Comparison of ENCODE assay signal across 31 mouse cellular contexts in genomic region chr10:79525456-79526325, GRCm38 (mm10). TPM values are rescaled to one million over a fixed set of nuclear protein-coding genes. Genes with fewer than 3 reads are reported as not detected.
A peak's percentile ranks its signal among the peaks of the same experiment; 100 is the strongest.
DNase-seq lines count a peak whose midpoint lies in the region; ATAC-seq and TF ChIP-seq lines count a peak whose summit lies in the region.
"Had no signal": no experiment of that assay in that cellular context is flagged by ENCODE, and none has a peak within 500 bp of the region (broad histone marks: within the 10 kb centered on the region; RNA-seq: fewer than 3 reads in every experiment).

No protein-coding gene starts in this region.

- H3K9ac ChIP-seq in intestine, embryonic 14.5 days (ENCODE audit: low read length), result no peak overlapping the region
- no peak overlapping the region for H3K9ac ChIP-seq in intestine, embryonic 16.5 days (ENCODE audit: low read depth, low read length)
- H3K9ac ChIP-seq: embryonic facial prominence, embryonic 13.5 days; heart, embryonic 15.5 days; hindbrain, embryonic 13.5 days; midbrain, embryonic 15.5 days; neural tube, embryonic 12.5 days had no signal

- no peak overlapping the region for H3K4me3 ChIP-seq in intestine, embryonic 14.5 days (ENCODE audit: low read depth, low read length)
- H3K4me3 ChIP-seq in intestine, embryonic 16.5 days (ENCODE audit: low read length), result no peak overlapping the region
- peak overlapping the region; percentile 44 for H3K4me3 ChIP-seq in testis, adult 2 months (ENCODE audit: control insufficient read depth, low read depth, low read length)
- H3K4me3 ChIP-seq: embryonic facial prominence, embryonic 13.5 days; erythroblast, embryonic 14.5 days; heart, adult 2 months; heart, embryonic 15.5 days; hindbrain, embryonic 13.5 days; midbrain, embryonic 15.5 days; neural tube, embryonic 12.5 days had no signal

- H3K27ac ChIP-seq in intestine, embryonic 14.5 days (ENCODE audit: low read depth), result no peak overlapping the region
- no peak overlapping the region for H3K27ac ChIP-seq in intestine, embryonic 16.5 days (ENCODE audit: low read length)
- H3K27ac ChIP-seq in testis, adult 2 months (ENCODE audit: control insufficient read depth, insufficient read depth, low read depth, low read length), result no peak overlapping the region
- H3K27ac ChIP-seq: embryonic facial prominence, embryonic 13.5 days; heart, adult 2 months; heart, embryonic 15.5 days; hindbrain, embryonic 13.5 days; macrophage; midbrain, embryonic 15.5 days; neural tube, embryonic 12.5 days had no signal

- no peak for TF ChIP-seq CTCF in testis, adult 2 months (IDR thresholded peaks at IDR 0.05; ENCODE audit: control insufficient read depth, insufficient read depth, insufficient replicate concordance, low read depth, low read length)

- peaks cover 22% of the 10 kb centered on the region for H3K36me3 ChIP-seq in intestine, embryonic 14.5 days (ENCODE audit: control insufficient read depth, insufficient read depth, low read length)
- H3K36me3 ChIP-seq in intestine, embryonic 16.5 days (ENCODE audit: control insufficient read depth, insufficient read depth, low read length), result peaks cover 13% of the 10 kb centered on the region
- H3K36me3 ChIP-seq in testis, adult 2 months (ENCODE audit: control insufficient read depth, insufficient read depth, low read length), result no peaks in the 10 kb centered on the region
- H3K36me3 ChIP-seq: midbrain, embryonic 15.5 days had no signal

- TF ChIP-seq POLR2A in testis, adult 2 months (IDR thresholded peaks at IDR 0.05; ENCODE audit: control insufficient read depth, low read depth, low read length), result no peak

- ATAC-seq in intestine, embryonic 14.5 days (replicated peaks; ENCODE audit: low FRiP score, low TSS enrichment, low read depth), result no peak
- ATAC-seq in intestine, embryonic 16.5 days, result no peak
- ATAC-seq: forebrain, embryonic 14.5 days; lung, postnatal 0 days; midbrain, embryonic 15.5 days had no signal

- H3K4me1 ChIP-seq in intestine, embryonic 14.5 days (replicated peaks; ENCODE audit: control insufficient read depth, insufficient read depth, low read length), result no peaks in the 10 kb centered on the region
- peaks cover 7% of the 10 kb centered on the region; the same call in 1 of the 2 replicates for H3K4me1 ChIP-seq in intestine, embryonic 16.5 days (ENCODE audit: control insufficient read depth, insufficient read depth, low read length)
- no peaks in the 10 kb centered on the region for H3K4me1 ChIP-seq in testis, adult 2 months (ENCODE audit: control insufficient read depth, insufficient read depth, low read length)
- H3K4me1 ChIP-seq: embryonic facial prominence, embryonic 13.5 days; heart, embryonic 15.5 days; hindbrain, embryonic 13.5 days; midbrain, embryonic 15.5 days; neural tube, embryonic 12.5 days had no signal

- 84% methylated on average over 8 of the region's 8 CpGs for WGBS in intestine, embryonic 14.5 days
- 91% methylated on average over 8 of the region's 8 CpGs for WGBS in intestine, embryonic 16.5 days

- peak; percentile 53 for DNase-seq in cerebellum, adult 9-10 months
- DNase-seq in cerebellum, postnatal 4 days (ENCODE audit: low spot score in 2 of 2), result no peak
- DNase-seq in intestine, embryonic 14.5 days (ENCODE audit: low spot score), result peak; percentile 43
- DNase-seq in testis, postnatal 14 days (ENCODE audit: low spot score), result no peak
- DNase-seq in testis, postnatal 10 days (ENCODE audit: low spot score), result peak; percentile 29
- no peak for DNase-seq in adrenal gland, adult 2 months
- DNase-seq: adrenal gland, postnatal 36 days; gastrocnemius, postnatal 10 days; heart, postnatal 36 days; kidney, postnatal 36 days; retina, postnatal 1 day; right cerebral cortex, postnatal 4 days; thymus, postnatal 14 days had no signal

- H3K4me2 ChIP-seq in intestine, embryonic 14.5 days (ENCODE audit: low read length), result no peak overlapping the region
- H3K4me2 ChIP-seq in intestine, embryonic 16.5 days (ENCODE audit: low read depth, low read length), result no peak overlapping the region
- H3K4me2 ChIP-seq: embryonic facial prominence, embryonic 13.5 days; heart, embryonic 15.5 days; hindbrain, embryonic 13.5 days; midbrain, embryonic 15.5 days; neural tube, embryonic 12.5 days had no signal

- no peaks in the 10 kb centered on the region for H3K9me3 ChIP-seq in intestine, embryonic 14.5 days (ENCODE audit: control insufficient read depth, low read length)
- H3K9me3 ChIP-seq in intestine, embryonic 16.5 days (ENCODE audit: control insufficient read depth, low read length), result no peaks in the 10 kb centered on the region
- H3K9me3 ChIP-seq: embryonic facial prominence, embryonic 13.5 days; heart, embryonic 15.5 days; hindbrain, embryonic 13.5 days; midbrain, embryonic 15.5 days; neural tube, embryonic 12.5 days had no signal

- no peaks in the 10 kb centered on the region for H3K27me3 ChIP-seq in intestine, embryonic 14.5 days (replicated peaks; ENCODE audit: control insufficient read depth, insufficient read depth, low read length)
- no peaks in the 10 kb centered on the region for H3K27me3 ChIP-seq in intestine, embryonic 16.5 days (replicated peaks; ENCODE audit: control insufficient read depth, insufficient read depth, low read length)
- H3K27me3 ChIP-seq in testis, adult 2 months (ENCODE audit: control insufficient read depth, insufficient read depth, low read length), result no peaks in the 10 kb centered on the region
- H3K27me3 ChIP-seq: embryonic facial prominence, embryonic 13.5 days; heart, embryonic 15.5 days; hindbrain, embryonic 13.5 days; midbrain, embryonic 15.5 days; neural tube, embryonic 12.5 days had no signal

RNA-seq across cellular contexts. Expression of gene Plpp2, which starts 7.9 kb away (rescaled TPM):
- 91.9 and 92.2 TPM in 2 replicates for polyA plus RNA-seq in intestine, embryonic 14.5 days (2014; fragmentation: Nextera tagmentation; extraction: Ambion mirVana)
- 140 and 145 TPM in 2 replicates for polyA plus RNA-seq in intestine, embryonic 16.5 days (2015; fragmentation: Nextera tagmentation; extraction: Ambion mirVana)
- polyA plus RNA-seq in testis, adult 2 months (2012; rRNA removed), result 4.1 and 5.1 TPM in 2 replicates
- 10 to 100 TPM; 30.3 to 34.7 TPM for total RNA-seq in adrenal gland, adult 2 months (2021)
- polyA plus RNA-seq in adrenal gland, adult 2 months (2012; rRNA removed), result 33.5 and 44.3 TPM in 2 replicates

RNA-seq across cellular contexts. Expression of gene Mier2, which starts 29.3 kb away (rescaled TPM):
- 47.9 and 48.0 TPM in 2 replicates for polyA plus RNA-seq in intestine, embryonic 14.5 days (2014; fragmentation: Nextera tagmentation; extraction: Ambion mirVana)
- 36.7 and 38.4 TPM in 2 replicates for polyA plus RNA-seq in intestine, embryonic 16.5 days (2015; fragmentation: Nextera tagmentation; extraction: Ambion mirVana)
- 25.1 and 28.0 TPM in 2 replicates for polyA plus RNA-seq in testis, adult 2 months (2012; rRNA removed)
- total RNA-seq in adrenal gland, adult 2 months (2021), result 10 to 100 TPM; 26.7 to 30.9 TPM
- 150 and 154 TPM in 2 replicates for polyA plus RNA-seq in adrenal gland, adult 2 months (2012; rRNA removed)

RNA-seq across cellular contexts. Expression of gene Vmn2r83, which starts 57.2 kb away (rescaled TPM):
- polyA plus RNA-seq in intestine, embryonic 14.5 days (2014; fragmentation: Nextera tagmentation; extraction: Ambion mirVana), result not detected in 2 replicates
- not detected in 2 replicates for polyA plus RNA-seq in intestine, embryonic 16.5 days (2015; fragmentation: Nextera tagmentation; extraction: Ambion mirVana)
- not detected in 2 replicates for polyA plus RNA-seq in testis, adult 2 months (2012; rRNA removed)
- total RNA-seq in adrenal gland, adult 2 months (2021), result not detected
- polyA plus RNA-seq in adrenal gland, adult 2 months (2012; rRNA removed), result not detected in 2 replicates
- total RNA-seq: adrenal gland, postnatal 36 days; ES-E14; gastrocnemius, postnatal 10 days; heart, adult 2 months; heart, postnatal 36 days; left cerebral cortex, postnatal 14 days had no signal
- polyA plus RNA-seq: embryonic facial prominence, embryonic 13.5 days; erythroblast, embryonic 14.5 days; forebrain, embryonic 14.5 days; heart, adult 2 months; heart, embryonic 15.5 days; hindbrain, embryonic 13.5 days; kidney, embryonic 14.5 days; limb, embryonic 14.5 days; liver, embryonic 16.5 days; lung, postnatal 0 days; macrophage; midbrain, embryonic 15.5 days; neural tube, embryonic 12.5 days; stomach, embryonic 16.5 days had no signal

Comparison
In these comparisons a context has a peak if more than half of its experiments do, and no peak if none do; other contexts are left out.
1. DNase-seq: peak in cerebellum, adult 9-10 months (single experiment), intestine, embryonic 14.5 days (single experiment) and testis, postnatal 10 days (single experiment); none in cerebellum, postnatal 4 days (0 of 2), testis, postnatal 14 days (single experiment) and adrenal gland, adult 2 months (single experiment).